Mouse (Mus musculus) midbrain, embryonic 14.5 days (tissue): Measurements from ENCODE around the gene Keap1. TPM values are rescaled to one million over a fixed set of nuclear protein-coding genes. Genes with fewer than 3 reads are reported as not detected.
"Not testable (repeated sequence)": the region's sequence is repeated elsewhere in the genome, so short reads cannot be mapped to it uniquely, and the experiment has no call there.

Experiments used
- ATAC-seq: fragments of 200-750 bp; cut with Nextera tagmentation; 2 replicates; pipeline ENCODE4 v1.8.0; 2017; ENCODE audit warnings: moderate number of reproducible peaks, moderate library complexity; ENCODE audit not compliant: low FRiP score, low TSS enrichment
- DNase-seq: peaks from one replicate; pipeline ENCODE4 v3.0.0-alpha.2; 2015
- H3K27ac ChIP-seq: fragments of 300-500 bp; sonication (generic); replicated peaks from 2 replicates; pipeline ENCODE4 v1.5.1; 2014; ENCODE audit warnings: mild to moderate bottlenecking, low read depth, low read length, moderate library complexity
- H3K27me3 ChIP-seq: fragments of 300-500 bp; sonication (generic); 2 replicates; pipeline ENCODE4 v1.6.1; 2014; ENCODE audit warnings: low read length, control low read depth, mixed read lengths; ENCODE audit not compliant: control insufficient read depth, insufficient read depth
- H3K36me3 ChIP-seq: fragments of 300-500 bp; sonication (generic); 2 replicates; pipeline ENCODE4 v1.6.1; 2014; ENCODE audit warnings: low read length, control low read depth; ENCODE audit not compliant: control insufficient read depth, insufficient read depth
- H3K4me1 ChIP-seq: fragments of 300-500 bp; sonication (generic); 2 replicates; pipeline ENCODE4 v1.6.1; 2014; ENCODE audit warnings: mild to moderate bottlenecking, antibody characterized with exemption, low read length, control low read depth; ENCODE audit not compliant: control insufficient read depth, insufficient read depth
- H3K4me2 ChIP-seq: fragments of 300-500 bp; sonication (generic); 2 replicates; pipeline ENCODE4 v1.6.1; 2014; ENCODE audit warnings: mild to moderate bottlenecking, low read length, moderate library complexity
- H3K4me3 ChIP-seq: fragments of 300-500 bp; sonication (generic); replicated peaks from 2 replicates; pipeline ENCODE4 v1.5.1; 2014; ENCODE audit warnings: low read depth, low read length
- H3K9ac ChIP-seq: fragments of 300-500 bp; sonication (generic); replicated peaks from 2 replicates; pipeline ENCODE4 v1.6.1; 2014; ENCODE audit warnings: mild to moderate bottlenecking, low read length, moderate library complexity
- H3K9me3 ChIP-seq: fragments of 300-500 bp; sonication (generic); 2 replicates; pipeline ENCODE4 v1.6.1; 2016; ENCODE audit warnings: low read length, control low read depth, mixed read lengths; ENCODE audit not compliant: control insufficient read depth
- WGBS: fragments of 180-500 bp; shearing (Covaris S2); extraction: QIAGEN DNeasy Blood & Tissue Kit; methylation state at CpG from one replicate; pipeline ENCODE4 v1.1.7; 2014; 5-methylcytosine and 5-hydroxymethylcytosine counted together
- polyA plus RNA-seq: library from polyadenylated mRNA; unstranded; fragments of >200 nt; fragmentation: Nextera tagmentation; extraction: Ambion mirVana; gene quantifications from 2 replicates; pipeline ENCODE4 v1.2.1, GENCODE M21; 2014

Keap1 gene
- polyA plus RNA-seq, 1 experiment from 2014 or later, result 40.3 TPM

GRCm38 (mm10) chr9:21265611-21266010, 26.4 kb upstream of the Keap1 start:
- ATAC-seq, result peak; percentile 51
- peak overlapping the region; percentile 84 for H3K9ac ChIP-seq
- H3K27me3 ChIP-seq, result no peaks in the 10 kb centered on the region
- WGBS, result 6% methylated on average over 11 of the region's 11 CpGs
- H3K9me3 ChIP-seq, result no peaks in the 10 kb centered on the region
- peak overlapping the region; percentile 70 for H3K4me2 ChIP-seq
- H3K4me3 ChIP-seq, result peak overlapping the region; percentile 90
- H3K36me3 ChIP-seq, result peaks cover 34% of the 10 kb centered on the region
- peaks cover 16% of the 10 kb centered on the region for H3K4me1 ChIP-seq
- no peak for DNase-seq
- H3K27ac ChIP-seq, result no peak overlapping the region

GRCm38 (mm10) chr9:21265000-21265561, 25.9 kb upstream of the Keap1 start, which contains the start of gene Atg4d:
Gene Atg4d (plus strand): TSS chr9:21265293.
- Histone ChIP-seq H3K9ac (peak within 1 kb of the TSS; percentile 84), H3K9me3 (no peaks in the 10 kb centered on the region), H3K36me3 (peaks cover 28% of the 10 kb centered on the region), H3K4me3 (peak within 1 kb of the TSS; percentile 90), H3K4me1 (peaks cover 16% of the 10 kb centered on the region), H3K27ac (peak within 1 kb of the TSS; percentile 76), H3K4me2 (peak within 1 kb of the TSS; percentile 70), H3K27me3 (no peaks in the 10 kb centered on the region)
- ATAC-seq (peak; percentile 98), DNase-seq (peak; percentile 99)
- WGBS, result under 1% methylated on average over 49 of the region's 49 CpGs

- DNase-seq (no peak), ATAC-seq (0 out of 2 replicates have a peak, but pooled peaks have one; percentile 3)
- peaks cover 23% of the 10 kb centered on the region for H3K36me3 ChIP-seq
- H3K9me3 ChIP-seq, result no peaks in the 10 kb centered on the region
- H3K27me3 ChIP-seq, result no peaks in the 10 kb centered on the region
- H3K9ac ChIP-seq, result peak overlapping the region; percentile 57
- WGBS, result 17% methylated on average over 17 of the region's 17 CpGs
- peaks cover 16% of the 10 kb centered on the region for H3K4me1 ChIP-seq
- H3K4me2 ChIP-seq, result peak overlapping the region; percentile 70
- peak overlapping the region; percentile 76 for H3K27ac ChIP-seq
- H3K4me3 ChIP-seq, result peak overlapping the region; percentile 90
These were observed 25.3 kb upstream of the Keap1 start for GRCm38 (mm10) chr9:21264272-21264999.

GRCm38 (mm10) chr9:21261831-21262230, 22.7 kb upstream of the Keap1 start:
- H3K4me1 ChIP-seq, result peaks cover 15% of the 10 kb centered on the region
- H3K4me2 ChIP-seq, result no peak overlapping the region
- peaks cover 1% of the 10 kb centered on the region; the same call in 1 of the 2 replicates for H3K36me3 ChIP-seq
- no peak overlapping the region for H3K4me3 ChIP-seq
- DNase-seq (no peak), ATAC-seq (no peak)
- H3K27me3 ChIP-seq, result no peaks in the 10 kb centered on the region
- no peak overlapping the region for H3K9ac ChIP-seq
- no peaks in the 10 kb centered on the region for H3K9me3 ChIP-seq
- 69% methylated on average over 2 of the region's 2 CpGs for WGBS
- no peak overlapping the region for H3K27ac ChIP-seq

- no peaks in the 10 kb centered on the region for H3K36me3 ChIP-seq
- H3K27ac ChIP-seq, result no peak overlapping the region
- no peaks in the 10 kb centered on the region for H3K27me3 ChIP-seq
- no peak overlapping the region for H3K4me2 ChIP-seq
- DNase-seq, result no peak
- H3K4me3 ChIP-seq, result no peak overlapping the region
- H3K9me3 ChIP-seq, result no peaks in the 10 kb centered on the region
- 82% methylated on average over 6 of the region's 6 CpGs for WGBS
- no peak overlapping the region for H3K9ac ChIP-seq
- ATAC-seq, result no peak
- peaks cover 3% of the 10 kb centered on the region; the same call in 1 of the 2 replicates for H3K4me1 ChIP-seq
These were observed 21.4 kb upstream of the Keap1 start for GRCm38 (mm10) chr9:21260491-21261040.

GRCm38 (mm10) chr9:21256349-21256748, 17.2 kb upstream of the Keap1 start:
- not testable (repeated sequence) for DNase-seq, H3K9ac ChIP-seq, ATAC-seq, H3K4me2 ChIP-seq, H3K4me1 ChIP-seq, H3K27me3 ChIP-seq, H3K9me3 ChIP-seq, H3K36me3 ChIP-seq, H3K27ac ChIP-seq, H3K4me3 ChIP-seq
- WGBS, result 78% methylated on average over 4 of the region's 4 CpGs

GRCm38 (mm10) chr9:21254690-21255089, 15.5 kb upstream of the Keap1 start:
- no peak for ATAC-seq

GRCm38 (mm10) chr9:21251116-21251735, 12.1 kb upstream of the Keap1 start:
- 78% methylated on average over 13 of the region's 13 CpGs for WGBS
- no peak overlapping the region for H3K4me3 ChIP-seq
- H3K9me3 ChIP-seq, result no peaks in the 10 kb centered on the region
- H3K4me2 ChIP-seq, result no peak overlapping the region
- ATAC-seq (no peak), DNase-seq (no peak)
- peaks cover 36% of the 10 kb centered on the region for H3K27me3 ChIP-seq
- H3K9ac ChIP-seq, result no peak overlapping the region
- H3K36me3 ChIP-seq, result no peaks in the 10 kb centered on the region
- no peaks in the 10 kb centered on the region for H3K4me1 ChIP-seq
- H3K27ac ChIP-seq, result no peak overlapping the region

More at GRCm38 (mm10) chr9:21254690-21255089, 15.5 kb upstream of the Keap1 start:
- Histone ChIP-seq H3K9me3 (no peaks in the 10 kb centered on the region), H3K36me3 (no peaks in the 10 kb centered on the region), H3K4me1 (no peaks in the 10 kb centered on the region), H3K4me2 (no peak overlapping the region), H3K27ac (no peak overlapping the region), H3K4me3 (no peak overlapping the region), H3K9ac (no peak overlapping the region), H3K27me3 (peaks cover 9% of the 10 kb centered on the region)
- DNase-seq, result no peak
